ENCODE assay signal across 26 mouse cellular contexts in genomic region chr10:13135276-13135675, GRCm38 (mm10). TPM values are rescaled to one million over a fixed set of nuclear protein-coding genes. Genes with fewer than 3 reads are reported as not detected.
"Had no signal": no experiment of that assay in that cellular context is flagged by ENCODE, and none has a peak within 500 bp of the region (broad histone marks: within the 10 kb centered on the region; RNA-seq: fewer than 3 reads in every experiment).

No protein-coding gene starts in this region.

- H3K4me3 ChIP-seq: kidney, embryonic 15.5 days; left cerebral cortex, adult 2 months; limb, embryonic 12.5 days; limb, embryonic 15.5 days had no signal

- H3K4me2 ChIP-seq: kidney, embryonic 15.5 days; limb, embryonic 12.5 days; limb, embryonic 15.5 days; liver, embryonic 11.5 days; lung, embryonic 14.5 days had no signal

- H3K36me3 ChIP-seq: kidney, embryonic 15.5 days; limb, embryonic 12.5 days; limb, embryonic 15.5 days had no signal

- H3K27me3 ChIP-seq: kidney, embryonic 15.5 days; limb, embryonic 12.5 days; limb, embryonic 15.5 days had no signal

- DNase-seq: kidney, adult 8-10 months; kidney, postnatal 10 days; kidney, postnatal 36 days; layer of hippocampus, postnatal 36 days; liver, postnatal 0 days; lung, embryonic 14.5 days; lung, postnatal 36 days; midbrain, embryonic 14.5 days; thymus, postnatal 25 days had no signal

- H3K9ac ChIP-seq: kidney, embryonic 15.5 days; limb, embryonic 12.5 days; limb, embryonic 15.5 days; liver, embryonic 14.5 days; liver, postnatal 0 days; lung, embryonic 14.5 days had no signal

- ATAC-seq: liver, postnatal 0 days; lung, postnatal 0 days had no signal

- H3K27ac ChIP-seq: kidney, embryonic 15.5 days; left cerebral cortex, adult 2 months; limb, embryonic 12.5 days; limb, embryonic 15.5 days; liver, embryonic 14.5 days had no signal

- H3K9me3 ChIP-seq: kidney, embryonic 15.5 days; limb, embryonic 12.5 days; limb, embryonic 15.5 days had no signal

- H3K4me1 ChIP-seq: kidney, embryonic 15.5 days; limb, embryonic 12.5 days; limb, embryonic 15.5 days had no signal

RNA-seq across cellular contexts. Expression of gene Zc2hc1b, which starts 42.5 kb away (rescaled TPM):
- total RNA-seq: layer of hippocampus, adult 8-10 months; layer of hippocampus, postnatal 10 days; layer of hippocampus, postnatal 36 days; left cerebral cortex, adult 2 months; left cerebral cortex, postnatal 10 days; left cerebral cortex, postnatal 36 days; midbrain, postnatal 0 days had no signal
- polyA plus RNA-seq: kidney, embryonic 15.5 days; limb, embryonic 12.5 days; limb, embryonic 15.5 days; liver, embryonic 11.5 days; liver, embryonic 14.5 days; liver, postnatal 0 days; lung, embryonic 14.5 days; lung, postnatal 0 days; midbrain, embryonic 14.5 days; midbrain, postnatal 0 days; neural tube, embryonic 11.5 days; neural tube, embryonic 14.5 days; small intestine, adult 2 months; spleen, adult 2 months; thymus, postnatal 0 days had no signal
